Mouse (Mus musculus) CH12.LX (cell line): ENCODE measurements around the gene Ttc30b.

Experiments used
- CTCF ChIP-seq, 2 experiments: IDR thresholded peaks in 1 of 2; conservative IDR thresholded peaks in 1 of 2; 2 replicates each; pipeline ENCODE4 v1.5.1; 2011 to 2012; ENCODE audit warnings: low read depth in 2 of 2, low read length in 2 of 2, improper control_type of control experiment in 1 of 2, inconsistent platforms in 1 of 2, mild to moderate bottlenecking in 1 of 2, moderate library complexity in 1 of 2
- EP300 ChIP-seq: IDR thresholded peaks from 2 replicates; pipeline ENCODE4 v1.6.1; 2011; ENCODE audit warnings: low read length, improper control_type of control experiment
- ETS1 ChIP-seq: conservative IDR thresholded peaks from 2 replicates; pipeline ENCODE4 v1.6.1; 2012; ENCODE audit warnings: low read depth, mild to moderate bottlenecking, inconsistent platforms, low read length, improper control_type of control experiment, moderate library complexity
- IRF4 ChIP-seq: IDR thresholded peaks from 2 replicates; pipeline ENCODE4 v1.6.1; 2014; ENCODE audit warnings: low read depth, mild to moderate bottlenecking, inconsistent platforms, low read length, improper control_type of control experiment
- NRF1 ChIP-seq: IDR thresholded peaks from 2 replicates; pipeline ENCODE4 v1.6.1; 2014; ENCODE audit warnings: low read depth, mild to moderate bottlenecking, inconsistent platforms, low read length, improper control_type of control experiment, moderate library complexity
- POLR2A ChIP-seq: IDR thresholded peaks from 2 replicates; pipeline ENCODE4 v1.6.1; 2011; ENCODE audit warnings: low read depth, mild to moderate bottlenecking, improper control_type of control experiment, low read length
- SIN3A ChIP-seq: IDR thresholded peaks from 2 replicates; pipeline ENCODE4 v1.6.1; 2012; ENCODE audit warnings: low read length, improper control_type of control experiment, inconsistent platforms

DNA sequence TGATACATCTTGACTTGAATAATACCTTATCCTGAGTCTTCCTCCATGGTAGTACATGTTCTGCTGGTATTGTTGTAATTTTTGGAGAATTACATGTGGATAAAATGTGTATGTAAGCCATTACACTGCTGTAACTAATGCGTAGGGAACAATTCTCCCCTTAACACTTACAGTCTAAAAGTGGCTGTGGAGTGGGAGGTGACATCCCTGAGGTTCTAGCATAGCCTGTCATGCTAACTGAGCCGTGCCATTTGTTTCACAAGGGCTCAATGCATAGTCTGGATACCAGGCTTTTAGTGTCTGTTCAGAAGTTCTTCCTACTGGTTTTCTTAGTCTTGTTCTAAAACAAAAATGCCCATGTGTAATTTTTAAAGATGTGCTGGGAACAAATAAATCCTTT lies 7.4 kb downstream of the Ttc30b start:
- TF ChIP-seq POLR2A: no peak
- no peak for TF ChIP-seq CTCF (conservative IDR thresholded peaks at IDR 0.05 in 1 of 2, IDR thresholded peaks at IDR 0.05 in 1 of 2; ENCODE audit: low read depth in 2 of 2, low read length in 2 of 2)
- TF ChIP-seq IRF4: no peak
- TF ChIP-seq EP300: no peak
- TF ChIP-seq NRF1: no peak
- no peak for TF ChIP-seq SIN3A
- TF ChIP-seq ETS1: no peak
